Mouse (Mus musculus): Measurements from ENCODE around the gene Zfp595.
"Not testable (repeated sequence)": the region's sequence is repeated elsewhere in the genome, so short reads cannot be mapped to it uniquely, and the experiment has no call there.

The Zfp595 gene

DNA sequence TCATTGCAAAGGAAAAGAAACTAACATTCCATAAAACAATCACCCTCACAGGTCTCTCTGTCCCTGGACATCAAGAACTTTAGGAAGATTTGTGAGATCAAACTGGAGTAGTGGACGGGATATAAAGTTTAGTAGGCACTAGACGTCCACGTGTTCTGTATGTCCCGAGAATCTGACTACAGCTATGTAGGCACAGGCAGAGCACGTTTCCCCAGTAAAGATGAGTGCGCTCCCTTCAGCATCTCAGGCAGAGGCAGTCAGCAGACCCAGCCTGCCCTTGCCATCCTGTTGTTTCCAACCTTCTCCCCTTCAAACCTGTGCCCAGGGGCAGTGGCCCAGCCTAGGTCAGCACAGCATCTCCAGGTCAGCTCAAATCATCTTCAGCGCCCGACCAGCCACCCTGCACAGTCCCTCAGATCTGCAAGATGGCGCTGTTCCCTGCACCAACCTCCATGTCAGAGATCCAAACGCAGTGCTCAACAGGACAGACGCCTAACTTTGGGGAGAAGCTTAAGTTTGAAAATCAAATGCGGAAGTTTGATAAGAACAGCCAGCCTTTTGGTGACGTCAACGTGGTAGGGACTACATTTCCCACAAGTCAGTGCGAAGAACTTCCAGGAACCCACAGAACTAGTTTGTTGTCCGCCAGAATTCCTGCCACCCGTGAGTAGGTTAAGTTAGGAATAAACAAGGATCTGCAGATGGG lies at the start of gene Zfp595:
TSS of gene Zfp595 (minus strand) at position 552 of the 706 bp plus-strand sequence.
- ChIA-PET CTCF (interaction anchor here (0.5 to 1.8 kb wide), 11 partner anchors 12 to 512 kb away, joined by 3 to 8 read pairs (median 4); partner anchors contain the start of genes Zfp457 (in 2 of the 4), Gm28557 (in 1 of the 4) and Zfp455 (in 1 of the 4)), POLR2A (interaction anchor here (0.7 to 2.1 kb wide), 15 partner anchors 12 to 175 kb away, joined by 3 to 10 read pairs (median 4); partner anchors contain the start of genes Gm28044 (in 2 of the 4), Zfp457 (in 2 of the 4), Zfp874b (in 2 of the 4) and Zfp953 (in 2 of the 4))

GRCm38 (mm10) chr13:67376255-67376654 lies 43.9 kb upstream of the Zfp595 start:
- POLR2A ChIA-PET: interaction anchor here in 1 of 4 experiments (0.9 to 1.5 kb wide), 3 partner anchors 28 to 107 kb away, joined by 3 to 4 read pairs (median 3); no protein-coding TSS in a partner anchor
- CTCF ChIA-PET: not testable (repeated sequence)

- CTCF ChIA-PET: interaction anchor here in 1 of 4 experiments (1.6 kb wide), 1 partner anchor 78 kb away, joined by 3 read pairs; no protein-coding TSS in a partner anchor
- POLR2A ChIA-PET: interaction anchor here in 3 of 4 experiments (0.5 to 2.0 kb wide), 15 partner anchors 11 to 202 kb away, joined by 3 to 18 read pairs (median 4); partner anchors contain the start of genes Zfp429 (in 3 of the 3), Gm28044 (in 1 of the 3), Rsl1 (in 1 of the 3) and Zfp58 (in 1 of the 3)
Measured at GRCm38 (mm10) chr13:67375050-67375911, 42.9 kb upstream of the Zfp595 start, which contains the start of the genes Gm28041 and Zfp456. Gene Gm28041, minus strand, starts transcription at chr13:67375733. Gene Zfp456, minus strand, starts transcription at chr13:67375810.

DNA sequence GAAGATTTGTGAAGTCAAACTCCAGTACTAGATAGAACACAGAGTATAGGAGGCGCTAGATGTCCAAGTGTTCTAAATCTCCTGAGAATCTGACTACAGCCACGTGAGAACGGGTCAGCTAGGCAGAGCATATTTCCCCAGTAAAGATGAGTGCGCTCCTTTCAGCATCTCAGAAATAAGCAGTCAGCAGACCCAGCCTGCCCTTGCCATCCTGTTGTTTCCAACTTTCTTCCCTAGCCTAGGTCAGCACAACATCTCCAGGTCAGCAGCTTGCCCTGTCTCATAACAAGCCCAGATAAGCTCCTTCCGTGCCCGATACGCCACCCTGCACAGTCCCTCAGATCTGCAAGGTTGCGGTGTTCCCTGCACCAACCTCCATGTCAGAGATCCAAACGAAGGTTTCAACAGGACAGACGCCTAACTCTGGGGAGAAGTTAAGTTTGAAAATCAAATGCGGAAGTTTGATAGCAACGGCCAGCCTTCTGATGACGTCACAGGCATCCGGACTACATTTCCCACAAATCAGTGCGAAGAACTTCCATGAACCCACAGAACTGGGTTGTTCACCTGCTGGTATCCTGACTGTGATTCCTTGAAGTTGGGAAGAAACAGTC lies 27.9 kb upstream of the Zfp595 start, which contains the start of the genes Gm28044 and Zfp953:
TSS of gene Gm28044 (minus strand) at position 406 of the 614 bp plus-strand sequence.
TSS of gene Zfp953 (minus strand) at position 475 of the 614 bp plus-strand sequence.
- ChIA-PET CTCF (no interaction called here), POLR2A (interaction anchor here in 2 of 4 experiments (0.6 to 1.7 kb wide), 12 partner anchors 12 to 364 kb away, joined by 3 to 7 read pairs (median 4); partner anchors contain the start of genes Zfp457 (in 2 of the 2), Zfp595 (in 2 of the 2), Gm28041 (in 1 of the 2) and Zfp429 (in 1 of the 2))

GRCm38 (mm10) chr13:67351854-67352253 lies 19.5 kb upstream of the Zfp595 start:
- ChIA-PET POLR2A (interaction anchor here in 1 of 4 experiments (1.2 kb wide), 1 partner anchor 23 kb away, joined by 3 read pairs; no protein-coding TSS in a partner anchor), CTCF (no interaction called here)

DNA sequence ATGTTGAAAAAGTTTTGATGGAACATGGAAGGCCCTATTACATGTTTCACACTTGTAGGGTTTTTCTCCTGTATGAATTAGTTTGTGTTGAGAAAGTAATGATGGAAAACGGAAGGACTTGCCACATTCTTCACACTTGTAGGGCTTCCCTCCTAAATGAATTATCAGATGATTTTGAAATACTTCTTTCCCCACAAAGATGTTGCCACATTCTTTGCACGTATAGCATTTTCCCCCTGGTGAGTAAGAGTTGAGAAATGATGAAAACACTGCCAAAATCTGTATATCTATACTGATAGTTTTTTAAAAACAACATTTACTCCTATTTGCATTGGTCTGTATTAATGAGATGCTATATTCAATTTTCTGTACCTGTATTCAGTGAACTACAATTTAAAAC lies 11.1 kb upstream of the Zfp595 start:
- ChIA-PET POLR2A (interaction anchor here in 1 of 4 experiments (1.5 to 1.6 kb wide), 2 partner anchors 10 to 13 kb away, joined by 3 to 7 read pairs; partner anchors contain the start of gene Zfp595), CTCF (no interaction called here)

- CTCF ChIA-PET: interaction anchor here (0.6 to 1.8 kb wide), 9 partner anchors 26 to 511 kb away, joined by 3 to 8 read pairs (median 4); partner anchors contain the start of genes Zfp457 (in 3 of the 4) and Gm28557 (in 1 of the 4)
- POLR2A ChIA-PET: interaction anchor here in 3 of 4 experiments (1.0 to 2.1 kb wide), 12 partner anchors 12 to 167 kb away, joined by 3 to 10 read pairs (median 4); partner anchors contain the start of genes Gm28044 (in 2 of the 3), Zfp874b (in 2 of the 3), Zfp953 (in 2 of the 3) and Zfp455 (in 1 of the 3)
Measured at GRCm38 (mm10) chr13:67332877-67333276, 507 bp upstream of the Zfp595 start.

- POLR2A ChIA-PET: interaction anchor here in 3 of 4 experiments (0.6 to 1.9 kb wide), 31 partner anchors 8 to 538 kb away, joined by 3 to 19 read pairs (median 4); partner anchors contain the start of genes Zfp58 (in 2 of the 3), Zfp874b (in 2 of the 3), Gm28557 (in 1 of the 3) and Zfp455 (in 1 of the 3)
- CTCF ChIA-PET: interaction anchor here in 3 of 4 experiments (0.7 to 1.4 kb wide), 6 partner anchors 25 to 315 kb away, joined by 3 to 33 read pairs (median 4); partner anchors contain the start of gene Zfp595 (in 2 of the 3)
Measured at GRCm38 (mm10) chr13:67306718-67307117, 25.7 kb downstream of the Zfp595 start.

GRCm38 (mm10) chr13:67305822-67306672 lies 26.3 kb downstream of the Zfp595 start, which contains the start of gene Zfp457:
Gene Zfp457, minus strand, starts transcription at chr13:67306485.
- ChIA-PET POLR2A (interaction anchor here in 3 of 4 experiments (0.6 to 1.9 kb wide), 35 partner anchors 9 to 538 kb away, joined by 3 to 19 read pairs (median 4); partner anchors contain the start of genes Zfp58 (in 2 of the 3), Zfp874b (in 2 of the 3), Gm28557 (in 1 of the 3) and Zfp455 (in 1 of the 3)), CTCF (interaction anchor here in 3 of 4 experiments (0.5 to 1.4 kb wide), 8 partner anchors 26 to 314 kb away, joined by 3 to 33 read pairs (median 4); partner anchors contain the start of gene Zfp595 (in 2 of the 3))

DNA sequence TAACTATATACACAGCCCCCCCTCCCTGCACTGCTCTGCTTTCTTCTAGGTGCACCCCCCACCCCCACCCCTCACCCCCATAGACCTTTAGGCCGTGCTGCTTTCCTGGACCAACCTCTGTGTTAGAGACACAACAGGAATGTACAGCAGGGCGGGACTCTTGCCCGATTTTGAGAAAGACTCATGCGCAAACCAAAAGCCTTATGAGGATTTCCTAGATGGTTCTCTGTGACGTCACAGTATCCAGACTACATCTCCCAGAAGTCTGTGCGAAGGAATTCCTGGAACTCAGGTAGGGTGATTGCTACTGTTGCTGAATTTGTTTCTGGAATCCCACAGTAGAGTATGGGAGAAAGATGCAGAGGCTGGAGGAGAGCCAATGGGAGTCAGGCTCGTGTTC lies 54.1 kb downstream of the Zfp595 start, which contains the start of gene Zfp458:
TSS of gene Zfp458 (minus strand) at position 153 of the 400 bp plus-strand sequence.
- CTCF ChIA-PET: no interaction called here
- POLR2A ChIA-PET: interaction anchor here in 1 of 4 experiments (0.6 kb wide), 1 partner anchor 9 kb away, joined by 3 read pairs; no protein-coding TSS in a partner anchor

DNA sequence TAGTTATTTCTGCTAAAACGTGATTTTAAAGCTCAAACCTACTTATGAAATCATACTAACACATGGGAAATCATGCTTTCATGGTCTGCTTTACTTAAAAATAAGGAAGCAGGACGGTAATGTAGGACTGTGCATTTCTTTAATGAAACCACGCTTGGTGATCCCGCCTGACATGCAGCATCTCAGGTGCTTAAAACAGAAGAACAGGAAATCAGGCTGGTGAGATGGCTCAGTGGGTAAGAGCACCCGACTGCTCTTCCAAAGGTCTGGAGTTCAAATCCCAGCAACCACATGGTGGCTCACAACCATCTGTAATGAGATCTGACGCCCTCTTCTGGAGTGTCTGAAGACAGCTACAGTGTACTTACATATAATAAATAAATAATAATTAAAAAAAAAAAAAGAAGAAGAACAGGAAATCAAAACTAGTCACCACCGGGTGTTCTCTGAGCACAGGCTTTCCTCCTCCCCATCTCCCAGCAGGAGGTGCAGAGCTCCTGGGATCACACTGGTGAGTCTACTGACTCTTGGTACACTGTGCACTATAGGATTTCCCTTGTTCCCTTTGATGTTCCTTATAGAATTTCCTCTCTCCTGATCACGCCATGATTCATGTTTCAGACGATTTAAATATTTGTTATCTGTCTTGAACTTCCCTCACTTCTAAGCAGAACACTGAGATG lies 62.8 kb downstream of the Zfp595 start:
- POLR2A ChIA-PET: interaction anchor here in 2 of 4 experiments (0.8 to 2.7 kb wide), 7 partner anchors 9 to 460 kb away, joined by 3 to 13 read pairs (median 4); partner anchors contain the start of genes Gm28557 (in 1 of the 2), Zfp457 (in 1 of the 2) and Zfp65 (in 1 of the 2)
- CTCF ChIA-PET: not testable (repeated sequence)

- CTCF ChIA-PET: interaction anchor here in 1 of 4 experiments (0.6 kb wide), 1 partner anchor 160 kb away, joined by 3 read pairs; no protein-coding TSS in a partner anchor
- POLR2A ChIA-PET: interaction anchor here in 2 of 4 experiments (0.7 to 2.7 kb wide), 8 partner anchors 10 to 461 kb away, joined by 3 to 13 read pairs (median 4); partner anchors contain the start of genes Gm28557 (in 1 of the 2), Zfp457 (in 1 of the 2) and Zfp65 (in 1 of the 2)
Measured at GRCm38 (mm10) chr13:67268568-67269369, 63.6 kb downstream of the Zfp595 start.
